Mouse (Mus musculus) erythroblast, embryonic 14.5 days (primary cell): ENCODE measurements around the gene Cck.

ENCODE experiments used
- GATA1 ChIP-seq: IDR thresholded peaks from 2 replicates; pipeline ENCODE4 v1.6.1; 2012; ENCODE audit warnings: low read length, inconsistent platforms, mixed read lengths
- TAL1 ChIP-seq: IDR thresholded peaks from 3 replicates; pipeline ENCODE4 v1.6.1; 2012; ENCODE audit warnings: low read length, inconsistent platforms, mixed read lengths

GRCm38 (mm10) chr9:121495529-121495928 is at the start of gene Cck:
- TF ChIP-seq TAL1 (no peak), GATA1 (no peak)
